Mouse (Mus musculus): Measurements from ENCODE around the gene Fam126a. TPM values are rescaled to one million over a fixed set of nuclear protein-coding genes. Genes with fewer than 3 reads are reported as not detected.
A peak's percentile ranks its signal among the peaks of the same experiment; 100 is the strongest.
"Not testable (repeated sequence)": the region's sequence is repeated elsewhere in the genome, so short reads cannot be mapped to it uniquely, and the experiment has no call there.

Fam126a gene
- polyA plus RNA-seq, 1 experiment from 2014 or later = 39.6 TPM

GRCm38 (mm10) chr5:23890734-23891133 is 139.8 kb downstream of the Fam126a start:
- no peak overlapping the region for H3K4me3 ChIP-seq (ENCODE audit: low read depth, low read length)
- H3K27me3 ChIP-seq (replicated peaks; ENCODE audit: control insufficient read depth, insufficient read depth, low read length) = no peaks in the 10 kb centered on the region
- no peaks in the 10 kb centered on the region for H3K9me3 ChIP-seq (ENCODE audit: control insufficient read depth, low read length)
- 35% methylated on average over 10 of the region's 10 CpGs for WGBS
- ATAC-seq (replicated peaks; ENCODE audit: low FRiP score) = peak; percentile 43; the same call in 1 of the 2 replicates
- H3K36me3 ChIP-seq (ENCODE audit: control insufficient read depth, insufficient read depth, low read length) = no peaks in the 10 kb centered on the region
- DNase-seq (ENCODE audit: low spot score) = peak; percentile 38
- H3K4me2 ChIP-seq = no peak overlapping the region
- H3K4me1 ChIP-seq (replicated peaks; ENCODE audit: control insufficient read depth, insufficient read depth, low read length) = no peaks in the 10 kb centered on the region
- no peak overlapping the region for H3K27ac ChIP-seq (ENCODE audit: low read depth, low read length)
- no peak overlapping the region for H3K9ac ChIP-seq (ENCODE audit: low read depth, low read length)

GRCm38 (mm10) chr5:23889461-23889860 is 141.0 kb downstream of the Fam126a start:
- H3K27ac ChIP-seq (ENCODE audit: low read depth, low read length) = no peak overlapping the region
- H3K9me3 ChIP-seq (ENCODE audit: control insufficient read depth, low read length) = no peaks in the 10 kb centered on the region
- no peaks in the 10 kb centered on the region for H3K27me3 ChIP-seq (replicated peaks; ENCODE audit: control insufficient read depth, insufficient read depth, low read length)
- ATAC-seq (replicated peaks; ENCODE audit: low FRiP score) (no peak), DNase-seq (ENCODE audit: low spot score) (no peak)
- H3K36me3 ChIP-seq (ENCODE audit: control insufficient read depth, insufficient read depth, low read length) = no peaks in the 10 kb centered on the region
- H3K4me3 ChIP-seq (ENCODE audit: low read depth, low read length) = no peak overlapping the region
- no peak overlapping the region for H3K4me2 ChIP-seq
- H3K9ac ChIP-seq (ENCODE audit: low read depth, low read length) = no peak overlapping the region
- 80% methylated on average over 4 of the region's 4 CpGs for WGBS
- H3K4me1 ChIP-seq (replicated peaks; ENCODE audit: control insufficient read depth, insufficient read depth, low read length) = no peaks in the 10 kb centered on the region

GRCm38 (mm10) chr5:23887111-23887510 is 143.4 kb downstream of the Fam126a start:
- Histone ChIP-seq H3K4me3 (ENCODE audit: low read depth, low read length) (no peak overlapping the region), H3K4me2 (no peak overlapping the region), H3K9ac (ENCODE audit: low read depth, low read length) (no peak overlapping the region), H3K27ac (ENCODE audit: low read depth, low read length) (no peak overlapping the region), H3K36me3 (ENCODE audit: control insufficient read depth, insufficient read depth, low read length) (no peaks in the 10 kb centered on the region), H3K9me3 (ENCODE audit: control insufficient read depth, low read length) (no peaks in the 10 kb centered on the region), H3K4me1 (replicated peaks; ENCODE audit: control insufficient read depth, insufficient read depth, low read length) (no peaks in the 10 kb centered on the region), H3K27me3 (replicated peaks; ENCODE audit: control insufficient read depth, insufficient read depth, low read length) (no peaks in the 10 kb centered on the region)
- no peak for DNase-seq (ENCODE audit: low spot score)
- no peak for ATAC-seq (replicated peaks; ENCODE audit: low FRiP score)
- 55% methylated on average over 3 of the region's 3 CpGs for WGBS

GRCm38 (mm10) chr5:23874457-23874856 is 156.0 kb downstream of the Fam126a start:
- Histone ChIP-seq H3K36me3 (ENCODE audit: control insufficient read depth, insufficient read depth, low read length) (no peaks in the 10 kb centered on the region), H3K4me2 (no peak overlapping the region), H3K4me3 (ENCODE audit: low read depth, low read length) (no peak overlapping the region), H3K9me3 (ENCODE audit: control insufficient read depth, low read length) (no peaks in the 10 kb centered on the region), H3K27ac (ENCODE audit: low read depth, low read length) (no peak overlapping the region), H3K9ac (ENCODE audit: low read depth, low read length) (no peak overlapping the region), H3K4me1 (replicated peaks; ENCODE audit: control insufficient read depth, insufficient read depth, low read length) (no peaks in the 10 kb centered on the region), H3K27me3 (replicated peaks; ENCODE audit: control insufficient read depth, insufficient read depth, low read length) (no peaks in the 10 kb centered on the region)
- no peak for ATAC-seq (replicated peaks; ENCODE audit: low FRiP score)
- DNase-seq (ENCODE audit: low spot score) = no peak
- WGBS = 58% methylated on average over 5 of the region's 5 CpGs

GRCm38 (mm10) chr5:23872586-23872985 is 157.9 kb downstream of the Fam126a start:
- DNase-seq (ENCODE audit: low spot score) (no peak), ATAC-seq (replicated peaks; ENCODE audit: low FRiP score) (no peak)
- Histone ChIP-seq H3K4me1 (replicated peaks; ENCODE audit: control insufficient read depth, insufficient read depth, low read length) (no peaks in the 10 kb centered on the region), H3K9me3 (ENCODE audit: control insufficient read depth, low read length) (no peaks in the 10 kb centered on the region), H3K4me3 (ENCODE audit: low read depth, low read length) (no peak overlapping the region), H3K36me3 (ENCODE audit: control insufficient read depth, insufficient read depth, low read length) (no peaks in the 10 kb centered on the region), H3K27ac (ENCODE audit: low read depth, low read length) (no peak overlapping the region), H3K27me3 (replicated peaks; ENCODE audit: control insufficient read depth, insufficient read depth, low read length) (no peaks in the 10 kb centered on the region), H3K4me2 (no peak overlapping the region), H3K9ac (ENCODE audit: low read depth, low read length) (no peak overlapping the region)
- 66% methylated on average over 6 of the region's 6 CpGs for WGBS

- WGBS = 78% methylated on average over 2 of the region's 2 CpGs
- H3K4me3 ChIP-seq (ENCODE audit: low read depth, low read length); H3K9ac ChIP-seq (ENCODE audit: low read depth, low read length); H3K4me1 ChIP-seq (replicated peaks; ENCODE audit: control insufficient read depth, insufficient read depth, low read length); H3K4me2 ChIP-seq; H3K27me3 ChIP-seq (replicated peaks; ENCODE audit: control insufficient read depth, insufficient read depth, low read length); H3K27ac ChIP-seq (ENCODE audit: low read depth, low read length); ATAC-seq (replicated peaks; ENCODE audit: low FRiP score); H3K9me3 ChIP-seq (ENCODE audit: control insufficient read depth, low read length); DNase-seq (ENCODE audit: low spot score); H3K36me3 ChIP-seq (ENCODE audit: control insufficient read depth, insufficient read depth, low read length): not testable (repeated sequence)
These were observed 159.2 kb downstream of the Fam126a start for GRCm38 (mm10) chr5:23871323-23871722.

- Histone ChIP-seq H3K27ac (ENCODE audit: low read depth, low read length) (no peak overlapping the region), H3K36me3 (ENCODE audit: control insufficient read depth, insufficient read depth, low read length) (no peaks in the 10 kb centered on the region), H3K9me3 (ENCODE audit: control insufficient read depth, low read length) (no peaks in the 10 kb centered on the region), H3K4me3 (ENCODE audit: low read depth, low read length) (no peak overlapping the region), H3K9ac (ENCODE audit: low read depth, low read length) (no peak overlapping the region), H3K4me1 (replicated peaks; ENCODE audit: control insufficient read depth, insufficient read depth, low read length) (no peaks in the 10 kb centered on the region), H3K4me2 (no peak overlapping the region), H3K27me3 (replicated peaks; ENCODE audit: control insufficient read depth, insufficient read depth, low read length) (no peaks in the 10 kb centered on the region)
- DNase-seq (ENCODE audit: low spot score) (no peak), ATAC-seq (replicated peaks; ENCODE audit: low FRiP score) (no peak)
- WGBS = 76% methylated on average over 5 of the region's 5 CpGs
These were observed 164.5 kb downstream of the Fam126a start for GRCm38 (mm10) chr5:23865941-23866340.

Other genes starting within 250 kb of the Fam126a start
- 54.3 and 56.3 TPM in 2 replicates for gene Pus7, start 247.0 kb downstream of the Fam126a start, polyA plus RNA-seq (2014; fragmentation: Nextera tagmentation; extraction: Ambion mirVana)
- 38.6 and 41.1 TPM in 2 replicates for gene Rint1, start 243.0 kb downstream of the Fam126a start, polyA plus RNA-seq (2014; fragmentation: Nextera tagmentation; extraction: Ambion mirVana)
- 137 and 149 TPM in 2 replicates for gene Tomm7, start 186.5 kb downstream of the Fam126a start, polyA plus RNA-seq (2014; fragmentation: Nextera tagmentation; extraction: Ambion mirVana)
- 29.1 and 31.6 TPM in 2 replicates for gene Klhl7, start 69.9 kb upstream of the Fam126a start, polyA plus RNA-seq (2014; fragmentation: Nextera tagmentation; extraction: Ambion mirVana)
- 18.7 and 20.5 TPM in 2 replicates for gene Nupl2, start 134.3 kb upstream of the Fam126a start, polyA plus RNA-seq (2014; fragmentation: Nextera tagmentation; extraction: Ambion mirVana)